Mouse (Mus musculus): ENCODE measurements around the gene Nt5dc2.

DNA sequence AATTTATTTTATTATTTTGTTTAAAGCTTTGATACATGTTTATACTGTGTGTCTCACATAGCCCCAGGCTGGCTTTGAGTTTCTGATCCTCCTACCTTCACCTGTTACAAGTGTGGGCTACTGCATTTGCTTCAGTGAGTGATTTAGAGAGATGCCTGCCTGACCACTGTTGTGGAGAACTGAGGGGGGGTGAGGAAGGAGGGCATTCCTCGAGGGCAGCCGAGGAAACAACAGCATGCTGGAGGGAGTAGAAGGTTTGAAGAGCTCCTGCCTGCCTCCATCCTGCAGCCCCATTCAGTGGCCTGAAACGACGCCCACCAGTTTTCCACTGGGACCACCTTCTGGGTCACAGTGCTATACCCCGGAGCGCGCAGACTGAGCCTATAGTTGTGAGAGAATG lies 34.6 kb downstream of the Nt5dc2 start:
- TF ChIP-seq CTCF (IDR thresholded peaks at IDR 0.05; ENCODE audit: low read depth) (no peak), EP300 (IDR thresholded peaks at IDR 0.05; ENCODE audit: low read depth) (no peak)

All from liver, postnatal 0 days (tissue).